Mouse (Mus musculus): Measurements from ENCODE around the gene Zcchc4.

Gene Zcchc4

GRCm38 (mm10) chr5:52783251-52783620, 8.0 kb downstream of the Zcchc4 start:
- TF ChIP-seq GATA4 (IDR thresholded peaks at IDR 0.05; ENCODE audit: insufficient replicate concordance, low read length) = no peak

GRCm38 (mm10) chr5:52783957-52784356, 8.7 kb downstream of the Zcchc4 start:
- no peak for TF ChIP-seq GATA4 (IDR thresholded peaks at IDR 0.05; ENCODE audit: insufficient replicate concordance, low read length)

- no peak for TF ChIP-seq GATA4 (IDR thresholded peaks at IDR 0.05; ENCODE audit: insufficient replicate concordance, low read length)
These were observed 11.5 kb downstream of the Zcchc4 start for GRCm38 (mm10) chr5:52786556-52787322.

GRCm38 (mm10) chr5:52793230-52793629, 18.0 kb downstream of the Zcchc4 start:
- TF ChIP-seq GATA4 (IDR thresholded peaks at IDR 0.05; ENCODE audit: insufficient replicate concordance, low read length) = no peak

- no peak for TF ChIP-seq GATA4 (IDR thresholded peaks at IDR 0.05; ENCODE audit: insufficient replicate concordance, low read length)
These were observed 18.9 kb downstream of the Zcchc4 start for GRCm38 (mm10) chr5:52794109-52794508.

- TF ChIP-seq GATA4 (IDR thresholded peaks at IDR 0.05; ENCODE audit: insufficient replicate concordance, low read length) = no peak
These were observed 24.2 kb downstream of the Zcchc4 start for GRCm38 (mm10) chr5:52799274-52799985.

DNA sequence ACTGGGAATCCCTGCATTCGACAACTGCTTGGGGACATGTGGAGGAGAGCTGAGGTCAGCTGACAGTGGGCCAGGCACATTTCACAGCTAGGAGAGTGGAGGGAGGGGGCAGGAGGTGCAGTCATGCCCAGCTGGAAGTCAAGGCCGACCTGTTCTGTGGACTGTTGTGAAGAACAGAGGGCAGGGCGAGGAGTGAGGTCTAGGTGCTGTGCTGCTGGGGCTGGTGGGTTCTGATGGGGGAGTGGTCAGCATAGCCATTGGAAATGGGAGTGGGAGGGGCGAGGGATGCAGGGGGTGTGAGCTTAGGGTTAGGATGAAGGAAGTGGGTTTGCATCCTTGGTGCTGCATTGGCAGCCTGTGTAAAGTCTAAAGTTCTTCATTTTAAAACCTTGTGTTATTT, 30.6 kb downstream of the Zcchc4 start:
- TF ChIP-seq GATA4 (IDR thresholded peaks at IDR 0.05; ENCODE audit: insufficient replicate concordance, low read length) = no peak

DNA sequence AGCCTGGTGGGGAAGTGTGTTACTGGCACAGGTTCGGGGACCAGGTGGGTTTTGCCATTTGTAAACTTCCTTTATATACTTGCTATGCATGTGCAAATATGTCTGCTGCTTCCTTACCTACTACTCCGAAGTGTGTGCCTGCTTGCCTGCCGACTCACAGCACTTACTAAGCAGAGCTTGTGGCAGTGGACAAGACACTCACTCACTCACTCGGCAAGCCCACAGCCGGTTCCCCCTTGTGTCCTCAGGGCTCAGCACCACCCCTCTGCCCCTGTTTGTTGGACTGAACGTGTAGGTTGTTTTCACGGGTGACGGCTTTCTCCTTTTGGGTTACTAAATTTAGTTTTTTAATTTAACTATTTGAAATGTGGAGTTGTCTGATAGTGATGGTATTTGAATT, 31.1 kb downstream of the Zcchc4 start:
- TF ChIP-seq GATA4 (IDR thresholded peaks at IDR 0.05; ENCODE audit: insufficient replicate concordance, low read length) = no peak

DNA sequence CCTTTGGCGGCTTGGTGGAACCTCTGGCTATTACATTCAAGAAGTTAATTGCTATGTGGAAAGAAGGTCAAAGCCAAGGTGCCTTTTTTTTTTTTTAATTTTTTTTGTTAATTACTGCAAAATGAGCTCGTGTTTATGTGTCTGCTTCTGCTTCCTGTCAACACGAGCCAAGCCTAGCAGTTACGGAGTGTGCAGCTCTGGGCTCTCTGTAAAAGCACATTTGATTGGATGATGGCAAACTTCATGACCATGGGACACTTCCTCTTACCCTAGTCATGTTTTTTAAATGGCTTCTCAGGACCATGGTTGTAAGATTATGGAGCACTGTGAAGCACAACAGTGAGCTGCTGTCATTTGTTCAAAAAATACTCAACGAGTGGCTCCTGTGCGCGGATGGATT, 31.8 kb downstream of the Zcchc4 start:
- TF ChIP-seq GATA4 (IDR thresholded peaks at IDR 0.05; ENCODE audit: insufficient replicate concordance, low read length) = no peak

DNA sequence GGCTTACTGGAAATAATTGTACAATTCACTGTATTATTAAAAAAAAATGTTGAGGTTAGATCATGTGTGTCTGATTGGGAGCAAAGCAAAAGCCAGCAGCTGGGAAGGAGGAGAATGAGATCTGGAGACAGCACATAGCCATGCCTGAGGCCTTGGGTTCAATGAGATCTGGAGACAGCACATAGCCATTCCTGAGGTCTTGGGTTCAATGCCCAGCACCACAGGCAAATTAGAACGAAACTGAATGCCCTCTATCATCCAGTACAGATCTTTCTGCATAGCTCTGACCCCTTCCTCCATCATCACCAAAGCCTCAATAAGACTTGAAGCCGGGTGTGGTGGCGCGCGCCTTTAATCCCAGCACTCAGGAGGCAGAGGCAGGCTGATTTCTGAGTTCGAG, 35.2 kb downstream of the Zcchc4 start:
- TF ChIP-seq GATA4 (IDR thresholded peaks at IDR 0.05; ENCODE audit: insufficient replicate concordance, low read length) = no peak

- TF ChIP-seq GATA4 (IDR thresholded peaks at IDR 0.05; ENCODE audit: insufficient replicate concordance, low read length) = no peak
These were observed 35.8 kb downstream of the Zcchc4 start for GRCm38 (mm10) chr5:52811056-52811455.

- no peak for TF ChIP-seq GATA4 (IDR thresholded peaks at IDR 0.05; ENCODE audit: insufficient replicate concordance, low read length)
These were observed 37.2 kb downstream of the Zcchc4 start for GRCm38 (mm10) chr5:52812456-52812855.

DNA sequence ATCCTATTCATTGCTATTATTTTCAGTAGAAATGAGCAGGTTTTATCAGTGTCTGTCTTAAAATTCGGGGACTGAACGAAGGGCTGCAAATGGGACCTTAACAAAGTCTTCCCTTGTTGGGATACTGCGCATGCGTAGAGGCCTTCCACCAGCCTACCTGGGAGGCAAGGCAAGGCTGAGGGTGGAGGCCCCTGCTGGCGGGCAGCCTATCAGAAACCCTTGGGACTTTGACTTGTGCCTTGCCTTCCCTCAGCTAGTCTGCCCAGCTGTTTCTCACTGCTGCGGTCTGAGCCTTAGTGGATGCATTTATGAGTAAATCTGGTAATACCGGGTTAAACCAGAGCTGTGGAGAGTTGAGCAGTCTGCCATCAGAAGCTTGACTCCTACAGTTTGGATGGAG, 38.1 kb downstream of the Zcchc4 start:
- TF ChIP-seq GATA4 (IDR thresholded peaks at IDR 0.05; ENCODE audit: insufficient replicate concordance, low read length) = no peak

DNA sequence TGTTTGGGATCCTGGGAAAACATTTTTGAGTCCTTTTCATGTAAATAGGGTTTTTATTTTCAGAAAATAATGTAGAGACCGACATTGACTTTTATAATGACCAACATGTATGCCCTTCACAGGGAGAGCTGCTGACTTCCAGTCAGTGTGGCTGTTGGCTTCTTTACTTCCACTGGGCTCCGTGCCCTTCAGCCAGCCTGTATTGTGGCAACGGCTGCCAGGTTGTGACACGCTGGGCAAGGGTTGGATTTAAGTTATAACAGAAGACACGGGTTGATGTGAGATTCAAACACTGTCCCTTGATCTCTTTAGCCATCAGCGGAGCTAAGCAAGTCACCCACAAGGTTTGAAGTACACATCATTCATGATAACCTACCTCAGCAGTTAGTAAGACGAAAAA, 43.5 kb downstream of the Zcchc4 start:
- no peak for TF ChIP-seq GATA4 (IDR thresholded peaks at IDR 0.05; ENCODE audit: insufficient replicate concordance, low read length)

DNA sequence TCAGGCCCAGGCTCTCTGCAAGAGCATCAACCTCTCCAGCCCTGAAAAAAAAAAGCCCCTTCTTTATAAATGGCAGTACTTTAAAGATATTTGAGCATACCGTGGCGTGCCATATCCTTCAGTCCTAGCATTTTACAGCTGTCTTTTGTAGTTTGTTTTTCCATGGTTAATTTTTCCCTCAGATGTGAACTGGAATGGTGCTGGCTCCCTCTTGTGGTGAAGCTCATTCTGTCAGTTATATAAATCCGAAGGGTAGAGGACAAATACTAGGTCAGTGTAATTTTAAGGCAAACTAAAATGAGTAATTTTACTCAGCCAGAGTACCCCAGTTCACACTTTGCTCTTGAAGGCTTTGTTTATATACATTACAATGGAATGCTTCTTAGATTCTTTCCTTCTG, 46.5 kb downstream of the Zcchc4 start:
- TF ChIP-seq GATA4 (IDR thresholded peaks at IDR 0.05; ENCODE audit: insufficient replicate concordance, low read length) = no peak

GRCm38 (mm10) chr5:52827923-52828322, 52.7 kb downstream of the Zcchc4 start:
- no peak for TF ChIP-seq GATA4 (IDR thresholded peaks at IDR 0.05; ENCODE audit: insufficient replicate concordance, low read length)

- no peak for TF ChIP-seq GATA4 (IDR thresholded peaks at IDR 0.05; ENCODE audit: insufficient replicate concordance, low read length)
These were observed 57.8 kb downstream of the Zcchc4 start for GRCm38 (mm10) chr5:52833005-52833404.
